ENCODE assay signal across 8 mouse cellular contexts in the genomic region with DNA sequence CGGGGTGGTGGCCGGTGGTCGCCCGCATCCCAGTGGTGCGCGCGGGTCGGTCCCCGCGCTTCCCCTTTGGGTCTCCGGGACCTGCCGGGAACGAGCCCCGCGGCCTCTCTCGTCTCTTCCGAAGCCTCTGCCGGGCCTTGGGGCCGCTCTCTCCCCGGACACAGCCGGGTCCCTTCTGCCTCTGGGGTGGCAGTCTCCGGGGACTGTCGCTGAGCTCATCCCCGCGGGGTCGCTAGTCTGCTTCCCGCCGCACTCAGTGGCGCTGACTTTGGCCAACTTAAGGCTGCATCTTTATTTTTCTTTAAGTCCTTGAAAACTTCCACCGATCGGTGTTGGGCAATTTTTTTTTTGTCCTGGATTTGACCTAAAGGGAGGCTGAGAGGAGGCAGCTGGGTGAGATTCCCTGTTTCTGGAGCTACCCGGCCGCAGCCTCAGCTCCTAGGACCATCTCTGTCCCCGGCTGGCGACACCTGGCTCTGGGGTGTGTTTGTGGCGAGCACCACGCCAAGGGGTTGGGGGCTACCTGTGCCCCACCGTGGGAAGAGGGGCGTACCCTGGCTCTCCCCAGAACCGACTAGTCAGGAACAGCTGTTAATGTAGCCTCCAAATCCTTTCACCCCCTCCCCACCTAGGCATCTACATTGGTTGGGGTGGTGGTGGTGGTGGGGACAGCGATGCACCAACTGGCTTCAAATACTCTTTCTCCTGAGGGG. TPM values are rescaled to one million over a fixed set of nuclear protein-coding genes. Genes with fewer than 3 reads are reported as not detected.
DNase-seq lines count a peak whose midpoint lies in the region; TF ChIP-seq lines count a peak whose summit lies in the region.

No protein-coding gene starts in this region.

- H3K9me3 ChIP-seq in ES-Bruce4 (replicated peaks; ENCODE audit: control insufficient read depth, insufficient read depth, low read length, poor library complexity, severe bottlenecking): no peaks in the 10 kb centered on the region

- peak overlapping the region; percentile 68 for H3K4me3 ChIP-seq in ES-Bruce4 (ENCODE audit: low read depth, low read length)
- H3K4me3 ChIP-seq in embryonic fibroblast, embryonic 13.5 days (ENCODE audit: insufficient read depth, low read length): peak overlapping the region; percentile 95
- peak overlapping the region; percentile 82 for H3K4me3 ChIP-seq in layer of hippocampus, adult 2 months

- TF ChIP-seq CTCF in ES-Bruce4 (IDR thresholded peaks at IDR 0.05; ENCODE audit: low read depth, low read length): no peak
- TF ChIP-seq CTCF in embryonic fibroblast, embryonic 13.5 days (IDR thresholded peaks at IDR 0.05; ENCODE audit: borderline replicate concordance, insufficient read depth, low read length): no peak
- TF ChIP-seq CTCF in layer of hippocampus, adult 2 months (conservative IDR thresholded peaks at IDR 0.05): peak; percentile 48

- peak overlapping the region; percentile 96 for H3K9ac ChIP-seq in ES-Bruce4 (ENCODE audit: low read depth, poor library complexity, severe bottlenecking)

- no peaks in the 10 kb centered on the region; the same call in 1 of the 2 replicates for H3K27me3 ChIP-seq in ES-Bruce4 (ENCODE audit: control insufficient read depth, insufficient read depth, low read length, poor library complexity, severe bottlenecking)

- peaks cover 4% of the 10 kb centered on the region for H3K36me3 ChIP-seq in ES-Bruce4 (ENCODE audit: control insufficient read depth, insufficient read depth, low read length, poor library complexity, severe bottlenecking)

- DNase-seq in adrenal gland, postnatal 36 days: peak; percentile 70 to 73
- peak; percentile 12 for DNase-seq in heart, postnatal 25 days (ENCODE audit: low spot score)
- peak; percentile 37 to 39 for DNase-seq in layer of hippocampus, adult 2 months (ENCODE audit: low spot score in 2 of 2)
- peak; percentile 70 for DNase-seq in lung, postnatal 10 days
- peak; percentile 72 for DNase-seq in retina, embryonic 14.5 days (ENCODE audit: low spot score)
- peak; percentile 59 to 68 for DNase-seq in thymus, postnatal 36 days

- no peak overlapping the region for H3K27ac ChIP-seq in ES-Bruce4 (ENCODE audit: insufficient read depth, low read length)
- peak overlapping the region; percentile 14 for H3K27ac ChIP-seq in embryonic fibroblast, embryonic 13.5 days (ENCODE audit: insufficient read depth, low read length)
- H3K27ac ChIP-seq in layer of hippocampus, adult 2 months: peak overlapping the region; percentile 98

- intact Hi-C loops in heart, postnatal 25 days (cut with DNase I): loop anchor here (5.0 to 10.0 kb wide), 4 partner anchors 58 to 263 kb away; partner anchors contain the start of gene Cbr4

- no peak for TF ChIP-seq EP300 in ES-Bruce4 (IDR thresholded peaks at IDR 0.05; ENCODE audit: insufficient read depth, low read depth, low read length)

- peaks cover 2% of the 10 kb centered on the region for H3K4me1 ChIP-seq in ES-Bruce4 (ENCODE audit: control insufficient read depth, insufficient read depth, low read length)
- peaks cover 4% of the 10 kb centered on the region; the same call in 1 of the 2 replicates for H3K4me1 ChIP-seq in embryonic fibroblast, embryonic 13.5 days (ENCODE audit: control insufficient read depth, insufficient read depth, low read length)

- no peak for TF ChIP-seq POLR2A in ES-Bruce4 (IDR thresholded peaks at IDR 0.05; ENCODE audit: insufficient read depth, low read length)
- TF ChIP-seq POLR2A in embryonic fibroblast, embryonic 13.5 days (IDR thresholded peaks at IDR 0.05; ENCODE audit: low read depth, low read length): no peak

RNA-seq across cellular contexts. Expression of gene Sh3rf1, which starts 0.9 kb away (rescaled TPM):
- 19.0 and 20.4 TPM in 2 replicates for polyA plus RNA-seq in ES-Bruce4 (2011; ENCODE audit: insufficient read depth, insufficient read length, low read depth, missing spikeins)
- 10 to 100 TPM; 10.3 to 12.7 TPM for total RNA-seq in adrenal gland, postnatal 36 days (2021)
- polyA plus RNA-seq in embryonic fibroblast, embryonic 13.5 days (2011; ENCODE audit: insufficient read length, low read depth, missing spikeins): 10.9 and 20.5 TPM in 2 replicates
- total RNA-seq in heart, postnatal 25 days (2021): 1 to 10 TPM; 5.5 to 6.0 TPM
- total RNA-seq in layer of hippocampus, adult 2 months (2021): 10 to 100 TPM; 66.7 to 67.5 TPM

Comparison
In these comparisons a context has a peak if more than half of its experiments do, and no peak if none do; other contexts are left out.
1. DNase-seq: peak in every context shown above with its lines; median percentile 72 in retina, embryonic 14.5 days; 72 in adrenal gland, postnatal 36 days; 70 in lung, postnatal 10 days; 64 in thymus, postnatal 36 days; 38 in layer of hippocampus, adult 2 months; 12 in heart, postnatal 25 days.
2. RNA of gene Sh3rf1, which starts 0.9 kb away (total RNA-seq): 66.7 to 67.5 TPM in layer of hippocampus, adult 2 months; 10.3 to 12.7 TPM in adrenal gland, postnatal 36 days and 5.5 to 6.0 TPM in heart, postnatal 25 days; every median in the first group is over 4 times any median in the second.
3. Peak in every context shown above with its lines, with median percentiles within 50 percentile points of each other: H3K4me3 ChIP-seq.